Mouse (Mus musculus) liver, postnatal 0 days (tissue): ENCODE results near the gene Olfr1413.

Experiments used
- CTCF ChIP-seq: sonication (generic); IDR thresholded peaks from 2 replicates; pipeline ENCODE4 v1.5.1; 2016; ENCODE audit warnings: antibody characterized with exemption, low read depth
- EP300 ChIP-seq: IDR thresholded peaks from 2 replicates; pipeline ENCODE4 v1.6.1; 2016; ENCODE audit warnings: antibody characterized with exemption, low read depth, mild to moderate bottlenecking

DNA sequence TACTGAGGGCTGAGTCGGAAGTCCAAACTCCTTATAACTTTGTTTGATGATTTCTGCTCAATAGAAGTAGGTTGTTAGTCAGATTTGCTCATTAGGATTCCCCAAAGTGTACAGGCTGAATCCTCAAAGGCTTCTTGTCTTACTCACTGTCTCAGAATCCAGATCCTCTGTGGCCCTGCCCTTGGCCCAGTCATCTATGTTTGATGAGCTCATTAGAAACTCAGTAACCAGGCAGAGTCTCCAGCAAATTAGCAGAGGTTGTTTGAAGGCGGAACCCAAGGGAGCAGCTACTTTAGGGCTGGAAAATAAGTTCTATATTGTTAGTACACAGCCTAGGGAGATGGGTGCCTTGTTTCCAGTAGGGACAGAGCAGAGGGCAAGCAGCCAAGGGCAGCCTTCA is 25.2 kb upstream of the Olfr1413 start:
- TF ChIP-seq CTCF (no peak), EP300 (no peak)
